In genomic region chr19:8967373-8967743, GRCm38 (mm10) we compare ENCODE assay signal across 9 mouse cellular contexts. TPM values are rescaled to one million over a fixed set of nuclear protein-coding genes. Genes with fewer than 3 reads are reported as not detected.
DNase-seq lines count a peak whose midpoint lies in the region; ATAC-seq and TF ChIP-seq lines count a peak whose summit lies in the region.
"Had no signal": no experiment of that assay in that cellular context is flagged by ENCODE, and none has a peak within 500 bp of the region (broad histone marks: within the 10 kb centered on the region; RNA-seq: fewer than 3 reads in every experiment).

No protein-coding gene starts in this region.

- no peaks in the 10 kb centered on the region for H3K27me3 ChIP-seq in heart, embryonic 15.5 days
- no peaks in the 10 kb centered on the region for H3K27me3 ChIP-seq in G1E (ENCODE audit: insufficient read depth, low read length)
- H3K27me3 ChIP-seq in hindbrain, embryonic 10.5 days (ENCODE audit: insufficient read depth, poor library complexity, severe bottlenecking): no peaks in the 10 kb centered on the region
- H3K27me3 ChIP-seq in midbrain, embryonic 10.5 days (ENCODE audit: low read depth, poor library complexity, severe bottlenecking): no peaks in the 10 kb centered on the region
- H3K27me3 ChIP-seq: Patski had no signal

- WGBS in heart, embryonic 15.5 days: under 1% methylated on average over 8 of the region's 8 CpGs
- under 1% methylated on average over 8 of the region's 8 CpGs for WGBS in hindbrain, embryonic 10.5 days
- 0% methylated on average over 8 of the region's 8 CpGs for WGBS in midbrain, embryonic 10.5 days

- H3K4me2 ChIP-seq in heart, embryonic 15.5 days: peak overlapping the region; percentile 73

- peak overlapping the region; percentile 80 for H3K4me3 ChIP-seq in heart, embryonic 15.5 days
- peak overlapping the region; percentile 82 for H3K4me3 ChIP-seq in G1E (ENCODE audit: low read depth, low read length)
- H3K4me3 ChIP-seq in hindbrain, embryonic 10.5 days: peak overlapping the region; percentile 88
- H3K4me3 ChIP-seq in midbrain, embryonic 10.5 days: peak overlapping the region; percentile 87

- intact Hi-C loops in heart, postnatal 14 days (cut with DNase I): loop anchor here (5.0 kb wide), 1 partner anchor 125 kb away; no protein-coding TSS in a partner anchor

- DNase-seq in heart, postnatal 14 days: no peak
- DNase-seq in G1E (ENCODE audit: low spot score): no peak
- DNase-seq in hindbrain, embryonic 10.5 days (ENCODE audit: low spot score): no peak
- DNase-seq in midbrain, embryonic 10.5 days (ENCODE audit: low spot score): no peak
- no peak for DNase-seq in urinary bladder, postnatal 4 days (ENCODE audit: low spot score in 2 of 2)
- no peak for DNase-seq in cerebellum, adult 9-11 months

- no peak for ATAC-seq in heart, embryonic 15.5 days (replicated peaks; ENCODE audit: insufficient number of reproducible peaks, insufficient read depth, low FRiP score, low read depth)
- ATAC-seq in G1E (ENCODE audit: extremely low read depth, insufficient number of reproducible peaks, low FRiP score, poor library complexity, severe bottlenecking): no peak
- ATAC-seq in erythroid progenitor cell, adult 5-6 weeks (replicated peaks; ENCODE audit: low FRiP score, poor library complexity, severe bottlenecking): no peak

- peaks cover 24% of the 10 kb centered on the region for H3K4me1 ChIP-seq in heart, embryonic 15.5 days (replicated peaks)
- peaks cover 68% of the 10 kb centered on the region for H3K4me1 ChIP-seq in G1E (ENCODE audit: insufficient read depth, low read depth, low read length)
- H3K4me1 ChIP-seq in hindbrain, embryonic 10.5 days (replicated peaks): peaks cover 29% of the 10 kb centered on the region
- H3K4me1 ChIP-seq in midbrain, embryonic 10.5 days: peaks cover 29% of the 10 kb centered on the region

- H3K36me3 ChIP-seq in heart, embryonic 15.5 days: peaks cover 64% of the 10 kb centered on the region
- peaks cover 91% of the 10 kb centered on the region for H3K36me3 ChIP-seq in G1E (replicated peaks)
- peaks cover 81% of the 10 kb centered on the region for H3K36me3 ChIP-seq in hindbrain, embryonic 10.5 days
- peaks cover 78% of the 10 kb centered on the region for H3K36me3 ChIP-seq in midbrain, embryonic 10.5 days

- TF ChIP-seq CTCF in G1E (IDR thresholded peaks at IDR 0.05; ENCODE audit: low read depth, low read length): no peak

- peak overlapping the region; percentile 73 for H3K9ac ChIP-seq in heart, embryonic 15.5 days

- H3K9me3 ChIP-seq in heart, embryonic 15.5 days (replicated peaks): no peaks in the 10 kb centered on the region
- no peaks in the 10 kb centered on the region for H3K9me3 ChIP-seq in G1E (replicated peaks)
- H3K9me3 ChIP-seq in hindbrain, embryonic 10.5 days: no peaks in the 10 kb centered on the region
- H3K9me3 ChIP-seq in midbrain, embryonic 10.5 days (replicated peaks): no peaks in the 10 kb centered on the region

- peak overlapping the region; percentile 82 for H3K27ac ChIP-seq in heart, embryonic 15.5 days
- peak overlapping the region; percentile 95 for H3K27ac ChIP-seq in hindbrain, embryonic 10.5 days
- peak overlapping the region; percentile 94 for H3K27ac ChIP-seq in midbrain, embryonic 10.5 days (replicated peaks)

RNA-seq across cellular contexts. Expression of gene Eef1g, which starts 0.5 kb away (rescaled TPM):
- polyA plus RNA-seq in heart, embryonic 15.5 days (2015; fragmentation: Nextera tagmentation; extraction: Ambion mirVana): 216 and 256 TPM in 2 replicates
- 100 to 1,000 TPM; 220 to 273 TPM for total RNA-seq in heart, postnatal 14 days (2021)
- total RNA-seq in G1E (2014; fragmentation: Nextera tagmentation): 955 and 998 TPM in 2 replicates
- 647 and 686 TPM in 2 replicates for total RNA-seq in G1E (2017)
- 112 and 237 TPM in 2 replicates for polyA plus RNA-seq in G1E (2012)
- 402 and 497 TPM in 2 replicates for polyA plus RNA-seq in hindbrain, embryonic 10.5 days (2016; fragmentation: Nextera tagmentation; extraction: Ambion mirVana)
- polyA plus RNA-seq in midbrain, embryonic 10.5 days (2016; fragmentation: Nextera tagmentation; extraction: Ambion mirVana): 438 and 514 TPM in 2 replicates
- 198 and 228 TPM in 2 replicates for total RNA-seq in erythroid progenitor cell, adult 5-6 weeks (2015; ENCODE audit: low replicate concordance)
- 92.0 and 153 TPM in 2 replicates for total RNA-seq in erythroid progenitor cell, adult 5-6 weeks (2017; ENCODE audit: low replicate concordance)

RNA-seq across cellular contexts. Expression of gene Tut1, which starts 13.7 kb away (rescaled TPM):
- polyA plus RNA-seq in heart, embryonic 15.5 days (2015; fragmentation: Nextera tagmentation; extraction: Ambion mirVana): 13.7 and 19.4 TPM in 2 replicates
- total RNA-seq in heart, postnatal 14 days (2021): 1 to 10 TPM; 7.6 TPM
- total RNA-seq in G1E (2014; fragmentation: Nextera tagmentation): 17.8 and 25.6 TPM in 2 replicates
- total RNA-seq in G1E (2017): 32.3 and 37.3 TPM in 2 replicates
- polyA plus RNA-seq in G1E (2012): 60.9 and 74.1 TPM in 2 replicates
- 39.3 and 41.2 TPM in 2 replicates for polyA plus RNA-seq in hindbrain, embryonic 10.5 days (2016; fragmentation: Nextera tagmentation; extraction: Ambion mirVana)
- 36.5 and 40.2 TPM in 2 replicates for polyA plus RNA-seq in midbrain, embryonic 10.5 days (2016; fragmentation: Nextera tagmentation; extraction: Ambion mirVana)
- total RNA-seq in erythroid progenitor cell, adult 5-6 weeks (2015; ENCODE audit: low replicate concordance): 0.84 and 3.2 TPM in 2 replicates
- 3.7 and 4.4 TPM in 2 replicates for total RNA-seq in erythroid progenitor cell, adult 5-6 weeks (2017; ENCODE audit: low replicate concordance)

RNA-seq across cellular contexts. Expression of gene Ahnak, which starts 21.7 kb away (rescaled TPM):
- polyA plus RNA-seq in heart, embryonic 15.5 days (2015; fragmentation: Nextera tagmentation; extraction: Ambion mirVana): 31.4 and 38.4 TPM in 2 replicates
- total RNA-seq in heart, postnatal 14 days (2021): 100 to 1,000 TPM; 288 to 310 TPM
- total RNA-seq in G1E (2014; fragmentation: Nextera tagmentation): 22.4 and 27.8 TPM in 2 replicates
- total RNA-seq in G1E (2017): 100 and 124 TPM in 2 replicates
- polyA plus RNA-seq in G1E (2012): 5.9 and 10.4 TPM in 2 replicates
- 8.1 and 11.0 TPM in 2 replicates for polyA plus RNA-seq in hindbrain, embryonic 10.5 days (2016; fragmentation: Nextera tagmentation; extraction: Ambion mirVana)
- 6.6 and 8.8 TPM in 2 replicates for polyA plus RNA-seq in midbrain, embryonic 10.5 days (2016; fragmentation: Nextera tagmentation; extraction: Ambion mirVana)
- 13.0 and 13.8 TPM in 2 replicates for total RNA-seq in erythroid progenitor cell, adult 5-6 weeks (2015; ENCODE audit: low replicate concordance)
- total RNA-seq in erythroid progenitor cell, adult 5-6 weeks (2017; ENCODE audit: low replicate concordance): 13.3 and 15.7 TPM in 2 replicates

RNA-seq across cellular contexts. Expression of gene Mta2, which starts 25.7 kb away (rescaled TPM):
- 74.2 and 99.5 TPM in 2 replicates for polyA plus RNA-seq in heart, embryonic 15.5 days (2015; fragmentation: Nextera tagmentation; extraction: Ambion mirVana)
- 10 to 100 TPM; 42.1 to 44.8 TPM for total RNA-seq in heart, postnatal 14 days (2021)
- total RNA-seq in G1E (2014; fragmentation: Nextera tagmentation): 183 and 186 TPM in 2 replicates
- 166 and 177 TPM in 2 replicates for total RNA-seq in G1E (2017)
- 67.7 and 76.9 TPM in 2 replicates for polyA plus RNA-seq in G1E (2012)
- 178 and 184 TPM in 2 replicates for polyA plus RNA-seq in hindbrain, embryonic 10.5 days (2016; fragmentation: Nextera tagmentation; extraction: Ambion mirVana)
- polyA plus RNA-seq in midbrain, embryonic 10.5 days (2016; fragmentation: Nextera tagmentation; extraction: Ambion mirVana): 178 and 191 TPM in 2 replicates
- total RNA-seq in erythroid progenitor cell, adult 5-6 weeks (2015; ENCODE audit: low replicate concordance): 59.9 and 70.3 TPM in 2 replicates
- 84.2 and 125 TPM in 2 replicates for total RNA-seq in erythroid progenitor cell, adult 5-6 weeks (2017; ENCODE audit: low replicate concordance)

RNA-seq across cellular contexts. Expression of gene Eml3, which starts 38.0 kb away (rescaled TPM):
- polyA plus RNA-seq in heart, embryonic 15.5 days (2015; fragmentation: Nextera tagmentation; extraction: Ambion mirVana): 12.7 and 21.9 TPM in 2 replicates
- 10 to 100 TPM; 12.5 to 16.2 TPM for total RNA-seq in heart, postnatal 14 days (2021)
- total RNA-seq in G1E (2014; fragmentation: Nextera tagmentation) (24.7 and 26.3 TPM in 2 replicates), G1E (2017) (40.1 and 42.5 TPM in 2 replicates)
- 111 and 114 TPM in 2 replicates for polyA plus RNA-seq in G1E (2012)
- 21.3 and 24.9 TPM in 2 replicates for polyA plus RNA-seq in hindbrain, embryonic 10.5 days (2016; fragmentation: Nextera tagmentation; extraction: Ambion mirVana)
- polyA plus RNA-seq in midbrain, embryonic 10.5 days (2016; fragmentation: Nextera tagmentation; extraction: Ambion mirVana): 22.9 and 23.5 TPM in 2 replicates
- total RNA-seq in erythroid progenitor cell, adult 5-6 weeks (2015; ENCODE audit: low replicate concordance): 6.5 and 9.6 TPM in 2 replicates
- total RNA-seq in erythroid progenitor cell, adult 5-6 weeks (2017; ENCODE audit: low replicate concordance): 7.1 and 14.0 TPM in 2 replicates
